Mouse (Mus musculus): ENCODE measurements around the gene Tent4b. TPM values are rescaled to one million over a fixed set of nuclear protein-coding genes. Genes with fewer than 3 reads are reported as not detected.

The Tent4b gene
- polyA plus RNA-seq, 1 experiment from 2014 or later, result 12.7 TPM

DNA sequence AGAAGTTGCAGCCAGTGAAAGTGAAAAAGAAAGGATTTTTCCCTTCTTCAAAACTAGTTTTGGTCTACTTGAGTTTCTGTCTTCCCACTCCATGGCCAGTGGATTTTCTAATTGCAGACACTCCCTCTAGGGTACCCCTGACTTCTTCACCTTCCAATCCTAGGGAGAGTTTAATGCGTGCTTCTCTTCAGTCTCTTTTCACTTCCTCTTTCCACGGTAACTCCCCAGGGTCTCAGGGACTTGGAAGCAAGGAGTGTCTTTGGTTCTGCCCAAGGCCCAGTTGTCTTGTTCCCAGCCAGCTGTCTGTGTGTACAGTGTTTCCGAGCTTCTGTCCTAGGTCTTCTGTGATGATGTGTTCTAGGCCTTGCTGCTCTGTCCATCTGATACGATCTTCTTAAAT is 42.9 kb downstream of the Tent4b start:
- H3K4me2 ChIP-seq (ENCODE audit: low read length), result no peak overlapping the region
- no peaks in the 10 kb centered on the region for H3K4me1 ChIP-seq (replicated peaks; ENCODE audit: control insufficient read depth, insufficient read depth, low read length)
- no peak overlapping the region for H3K9ac ChIP-seq (ENCODE audit: low read length)
- WGBS, result 83% methylated on average over 4 of the region's 4 CpGs
- ATAC-seq (replicated peaks; ENCODE audit: low FRiP score, low TSS enrichment, low read depth), result no peak
- H3K36me3 ChIP-seq (ENCODE audit: control insufficient read depth, insufficient read depth, low read length), result peaks cover 17% of the 10 kb centered on the region
- no peak overlapping the region for H3K27ac ChIP-seq (ENCODE audit: low read depth)
- DNase-seq (ENCODE audit: low spot score), result no peak
- H3K27me3 ChIP-seq (replicated peaks; ENCODE audit: control insufficient read depth, insufficient read depth, low read length), result no peaks in the 10 kb centered on the region
- H3K4me3 ChIP-seq (ENCODE audit: low read depth, low read length), result no peak overlapping the region
- H3K9me3 ChIP-seq (ENCODE audit: control insufficient read depth, low read length), result no peaks in the 10 kb centered on the region

DNA sequence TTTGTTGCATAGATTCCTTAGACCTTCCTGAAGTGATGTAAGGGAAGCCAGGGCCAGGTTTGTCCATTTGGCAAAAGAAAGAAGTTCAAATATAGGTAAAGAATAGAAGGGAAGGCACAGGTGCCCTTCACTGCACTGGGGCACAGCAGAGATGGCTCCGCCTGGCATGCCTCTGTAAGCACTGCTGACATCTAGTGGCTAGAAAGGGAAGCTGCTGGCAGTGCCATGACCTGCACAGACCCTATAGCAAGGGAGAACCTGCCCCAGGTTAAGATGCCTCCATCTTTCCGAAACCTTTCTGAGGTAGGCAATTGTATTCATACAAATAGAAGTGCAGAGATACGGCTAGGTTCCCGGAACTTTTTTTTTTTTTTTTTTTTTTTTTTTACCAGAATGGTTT is 45.3 kb downstream of the Tent4b start:
- Histone ChIP-seq H3K27me3 (replicated peaks; ENCODE audit: control insufficient read depth, insufficient read depth, low read length) (no peaks in the 10 kb centered on the region), H3K4me2 (ENCODE audit: low read length) (no peak overlapping the region), H3K9ac (ENCODE audit: low read length) (no peak overlapping the region), H3K4me3 (ENCODE audit: low read depth, low read length) (no peak overlapping the region), H3K27ac (ENCODE audit: low read depth) (no peak overlapping the region), H3K36me3 (ENCODE audit: control insufficient read depth, insufficient read depth, low read length) (peaks cover 33% of the 10 kb centered on the region), H3K4me1 (replicated peaks; ENCODE audit: control insufficient read depth, insufficient read depth, low read length) (no peaks in the 10 kb centered on the region), H3K9me3 (ENCODE audit: control insufficient read depth, low read length) (no peaks in the 10 kb centered on the region)
- 86% methylated on average over 4 of the region's 4 CpGs for WGBS
- ATAC-seq (replicated peaks; ENCODE audit: low FRiP score, low TSS enrichment, low read depth), result peak; percentile 79
- no peak for DNase-seq (ENCODE audit: low spot score)

- WGBS, result 81% methylated on average over 3 of the region's 3 CpGs
- H3K4me3 ChIP-seq (ENCODE audit: low read depth, low read length), result no peak overlapping the region
- H3K4me2 ChIP-seq (ENCODE audit: low read length), result no peak overlapping the region
- no peak overlapping the region for H3K9ac ChIP-seq (ENCODE audit: low read length)
- DNase-seq (ENCODE audit: low spot score) (no peak), ATAC-seq (replicated peaks; ENCODE audit: low FRiP score, low TSS enrichment, low read depth) (no peak)
- H3K9me3 ChIP-seq (ENCODE audit: control insufficient read depth, low read length), result no peaks in the 10 kb centered on the region
- no peaks in the 10 kb centered on the region for H3K27me3 ChIP-seq (replicated peaks; ENCODE audit: control insufficient read depth, insufficient read depth, low read length)
- H3K27ac ChIP-seq (ENCODE audit: low read depth), result no peak overlapping the region
- peaks cover 75% of the 10 kb centered on the region for H3K36me3 ChIP-seq (ENCODE audit: control insufficient read depth, insufficient read depth, low read length)
- no peaks in the 10 kb centered on the region for H3K4me1 ChIP-seq (replicated peaks; ENCODE audit: control insufficient read depth, insufficient read depth, low read length)
Observed at GRCm38 (mm10) chr8:88252791-88253190, 53.8 kb downstream of the Tent4b start.

DNA sequence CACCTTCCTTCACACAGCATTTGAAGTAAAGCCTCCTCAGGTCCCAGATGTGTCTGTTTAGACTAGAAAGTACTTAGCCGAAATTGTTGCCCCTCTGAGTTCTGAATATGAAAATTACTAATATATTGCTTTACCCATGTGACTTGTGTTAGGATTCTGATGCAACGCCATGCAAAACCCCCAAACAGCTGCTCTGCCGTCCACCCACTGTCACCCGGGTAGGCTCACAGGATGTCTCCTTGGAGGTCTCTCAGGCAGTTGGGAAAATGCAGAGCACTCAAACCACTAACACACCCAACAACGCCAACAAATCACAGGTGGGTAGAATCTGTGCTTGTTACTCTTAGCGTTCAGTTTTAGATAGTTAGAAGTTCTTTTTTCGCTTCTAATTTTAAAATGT is 55.9 kb downstream of the Tent4b start:
- Histone ChIP-seq H3K4me3 (ENCODE audit: low read depth, low read length) (no peak overlapping the region), H3K4me2 (ENCODE audit: low read length) (no peak overlapping the region), H3K27me3 (replicated peaks; ENCODE audit: control insufficient read depth, insufficient read depth, low read length) (no peaks in the 10 kb centered on the region), H3K36me3 (ENCODE audit: control insufficient read depth, insufficient read depth, low read length) (peaks cover 70% of the 10 kb centered on the region), H3K27ac (ENCODE audit: low read depth) (no peak overlapping the region), H3K9ac (ENCODE audit: low read length) (no peak overlapping the region), H3K9me3 (ENCODE audit: control insufficient read depth, low read length) (no peaks in the 10 kb centered on the region), H3K4me1 (replicated peaks; ENCODE audit: control insufficient read depth, insufficient read depth, low read length) (no peaks in the 10 kb centered on the region)
- ATAC-seq (replicated peaks; ENCODE audit: low FRiP score, low TSS enrichment, low read depth) (no peak), DNase-seq (ENCODE audit: low spot score) (no peak)
- WGBS, result 88% methylated on average over 7 of the region's 7 CpGs

DNA sequence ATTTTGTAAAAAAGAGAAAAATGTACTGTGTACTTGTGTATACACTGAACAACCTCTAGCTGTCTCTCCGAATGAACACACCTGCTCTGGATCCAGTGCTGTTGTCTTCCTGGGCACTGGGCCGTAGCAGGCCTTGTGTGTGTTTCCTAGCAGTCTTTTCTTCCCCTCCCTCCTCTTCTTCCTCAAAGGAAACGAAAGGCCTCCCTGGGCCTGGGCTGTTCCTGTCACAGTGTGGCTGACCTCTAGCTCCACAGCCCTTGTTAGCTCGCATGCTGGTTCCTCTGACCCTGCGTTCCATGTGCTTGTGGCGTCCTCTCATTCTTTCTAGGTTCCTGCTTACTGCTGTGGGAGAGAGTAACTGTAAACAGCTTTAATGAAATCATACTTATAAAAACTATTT is 59.0 kb downstream of the Tent4b start:
- Histone ChIP-seq H3K9ac (ENCODE audit: low read length) (no peak overlapping the region), H3K36me3 (ENCODE audit: control insufficient read depth, insufficient read depth, low read length) (peaks cover 49% of the 10 kb centered on the region), H3K27ac (ENCODE audit: low read depth) (no peak overlapping the region), H3K4me1 (replicated peaks; ENCODE audit: control insufficient read depth, insufficient read depth, low read length) (peaks cover 2% of the 10 kb centered on the region; the same call in 1 of the 2 replicates), H3K27me3 (replicated peaks; ENCODE audit: control insufficient read depth, insufficient read depth, low read length) (no peaks in the 10 kb centered on the region), H3K4me3 (ENCODE audit: low read depth, low read length) (no peak overlapping the region), H3K4me2 (ENCODE audit: low read length) (no peak overlapping the region), H3K9me3 (ENCODE audit: control insufficient read depth, low read length) (no peaks in the 10 kb centered on the region)
- DNase-seq (ENCODE audit: low spot score) (no peak), ATAC-seq (replicated peaks; ENCODE audit: low FRiP score, low TSS enrichment, low read depth) (no peak)
- 59% methylated on average over 6 of the region's 6 CpGs for WGBS

DNA sequence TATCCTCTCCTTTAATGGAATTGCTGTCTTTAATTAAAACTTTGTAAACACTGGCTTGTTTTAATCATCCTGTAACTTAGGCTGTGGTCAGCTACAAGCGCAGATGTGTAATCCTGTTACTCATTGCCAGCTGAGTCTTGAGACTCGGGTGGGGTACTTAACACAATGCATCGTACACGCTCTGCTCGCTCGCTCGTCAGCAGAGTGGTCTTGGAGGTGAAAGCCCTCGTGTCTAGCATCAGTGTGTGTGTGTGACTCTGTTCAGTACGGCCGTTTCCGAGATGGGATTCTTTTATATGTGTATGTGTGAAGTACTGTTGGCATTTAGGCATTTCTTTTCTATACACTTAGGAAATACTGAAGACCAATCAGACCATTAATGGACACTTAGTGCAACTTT is 59.5 kb downstream of the Tent4b start:
- DNase-seq (ENCODE audit: low spot score) (no peak), ATAC-seq (replicated peaks; ENCODE audit: low FRiP score, low TSS enrichment, low read depth) (no peak)

DNA sequence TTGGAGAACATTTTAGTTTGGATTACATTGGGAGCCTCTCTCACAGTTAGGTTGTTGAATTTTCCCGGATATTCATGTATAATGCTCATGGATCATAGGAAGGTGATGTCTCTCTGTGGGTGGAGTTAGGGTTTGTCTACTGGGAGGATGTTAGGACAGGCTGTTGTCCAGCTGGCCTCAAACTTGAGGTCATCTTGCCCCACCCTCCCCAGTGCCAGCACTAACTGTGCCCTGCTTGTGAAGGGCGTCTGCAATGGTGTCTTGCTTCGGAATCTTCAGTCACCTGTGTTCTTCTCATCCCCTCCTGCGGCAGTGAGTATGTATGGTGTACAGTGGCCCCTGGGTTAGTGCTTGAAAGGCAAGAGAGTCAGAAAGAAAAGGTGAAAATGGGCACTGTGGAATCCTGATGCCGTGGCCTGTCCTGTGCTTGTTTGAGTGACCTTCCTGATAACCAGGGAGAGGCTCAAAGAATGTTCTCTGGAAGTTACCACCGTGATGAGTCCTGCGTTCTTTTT is 61.5 kb downstream of the Tent4b start:
- Histone ChIP-seq H3K4me3 (ENCODE audit: low read depth, low read length) (no peak overlapping the region), H3K9me3 (ENCODE audit: control insufficient read depth, low read length) (no peaks in the 10 kb centered on the region), H3K9ac (ENCODE audit: low read length) (no peak overlapping the region), H3K27ac (ENCODE audit: low read depth) (no peak overlapping the region), H3K4me2 (ENCODE audit: low read length) (no peak overlapping the region), H3K27me3 (replicated peaks; ENCODE audit: control insufficient read depth, insufficient read depth, low read length) (no peaks in the 10 kb centered on the region), H3K4me1 (replicated peaks; ENCODE audit: control insufficient read depth, insufficient read depth, low read length) (peaks cover 10% of the 10 kb centered on the region), H3K36me3 (ENCODE audit: control insufficient read depth, insufficient read depth, low read length) (peaks cover 28% of the 10 kb centered on the region)
- DNase-seq (ENCODE audit: low spot score), result no peak
- 86% methylated on average over 7 of the region's 7 CpGs for WGBS
- no peak for ATAC-seq (replicated peaks; ENCODE audit: low FRiP score, low TSS enrichment, low read depth)

More for the DNA sequence above, 59.5 kb downstream of the Tent4b start:
- Histone ChIP-seq H3K36me3 (ENCODE audit: control insufficient read depth, insufficient read depth, low read length) (peaks cover 47% of the 10 kb centered on the region), H3K4me2 (ENCODE audit: low read length) (no peak overlapping the region), H3K4me1 (replicated peaks; ENCODE audit: control insufficient read depth, insufficient read depth, low read length) (peaks cover 7% of the 10 kb centered on the region), H3K4me3 (ENCODE audit: low read depth, low read length) (no peak overlapping the region), H3K9ac (ENCODE audit: low read length) (no peak overlapping the region), H3K27ac (ENCODE audit: low read depth) (no peak overlapping the region), H3K27me3 (replicated peaks; ENCODE audit: control insufficient read depth, insufficient read depth, low read length) (no peaks in the 10 kb centered on the region), H3K9me3 (ENCODE audit: control insufficient read depth, low read length) (no peaks in the 10 kb centered on the region)
- whole genome bisulfite sequencing, result 89% methylated on average over 11 of the region's 11 CpGs

DNA sequence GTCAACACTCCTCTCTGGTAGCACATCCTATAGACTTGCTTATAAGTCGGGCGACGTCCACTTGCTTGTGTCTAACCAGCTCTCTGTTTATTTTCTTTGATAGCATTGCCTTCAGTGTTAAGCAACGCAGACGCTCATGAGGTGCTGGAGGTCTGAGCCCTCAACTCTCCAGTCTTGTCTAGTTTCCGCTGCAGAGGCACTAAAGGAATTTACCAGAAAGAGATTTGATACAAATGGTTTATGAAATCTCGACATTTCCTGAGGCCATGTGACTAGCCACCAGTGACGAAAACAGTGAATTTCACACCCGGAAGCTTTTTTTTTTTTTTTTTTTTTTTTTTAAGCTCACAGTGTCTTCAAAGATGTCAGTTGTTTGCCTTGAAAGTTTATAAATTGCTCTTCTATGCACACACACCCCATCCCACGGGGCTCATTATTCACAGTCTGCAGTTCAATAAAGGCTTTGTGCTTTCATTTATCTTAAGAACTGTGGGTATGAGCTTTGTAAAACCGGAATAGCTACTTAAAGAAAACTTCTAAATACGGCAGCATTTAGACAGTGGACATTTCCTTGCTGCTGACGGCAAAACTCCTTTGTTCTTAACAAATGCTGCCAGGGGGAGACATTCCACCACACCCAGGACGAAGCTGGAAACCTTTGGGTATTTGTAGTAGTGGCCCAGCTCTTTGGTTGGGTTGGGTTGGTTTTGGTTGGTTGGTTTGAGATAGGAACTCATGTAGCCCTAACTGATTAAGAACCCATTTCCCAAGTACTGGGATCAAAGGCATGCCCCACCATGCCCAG is 64.0 kb downstream of the Tent4b start:
- Histone ChIP-seq H3K4me1 (replicated peaks; ENCODE audit: control insufficient read depth, insufficient read depth, low read length) (peaks cover 14% of the 10 kb centered on the region), H3K36me3 (ENCODE audit: control insufficient read depth, insufficient read depth, low read length) (peaks cover 8% of the 10 kb centered on the region; the same call in 1 of the 2 replicates), H3K27me3 (replicated peaks; ENCODE audit: control insufficient read depth, insufficient read depth, low read length) (no peaks in the 10 kb centered on the region), H3K4me2 (ENCODE audit: low read length) (peak overlapping the region; percentile 23), H3K9ac (ENCODE audit: low read length) (no peak overlapping the region), H3K27ac (ENCODE audit: low read depth) (peak overlapping the region; percentile 38; the same call in 1 of the 2 replicates), H3K9me3 (ENCODE audit: control insufficient read depth, low read length) (no peaks in the 10 kb centered on the region), H3K4me3 (ENCODE audit: low read depth, low read length) (no peak overlapping the region)
- 17% methylated on average over 14 of the region's 14 CpGs for WGBS
- ATAC-seq (replicated peaks; ENCODE audit: low FRiP score, low TSS enrichment, low read depth) (no peak), DNase-seq (ENCODE audit: low spot score) (no peak)

DNA sequence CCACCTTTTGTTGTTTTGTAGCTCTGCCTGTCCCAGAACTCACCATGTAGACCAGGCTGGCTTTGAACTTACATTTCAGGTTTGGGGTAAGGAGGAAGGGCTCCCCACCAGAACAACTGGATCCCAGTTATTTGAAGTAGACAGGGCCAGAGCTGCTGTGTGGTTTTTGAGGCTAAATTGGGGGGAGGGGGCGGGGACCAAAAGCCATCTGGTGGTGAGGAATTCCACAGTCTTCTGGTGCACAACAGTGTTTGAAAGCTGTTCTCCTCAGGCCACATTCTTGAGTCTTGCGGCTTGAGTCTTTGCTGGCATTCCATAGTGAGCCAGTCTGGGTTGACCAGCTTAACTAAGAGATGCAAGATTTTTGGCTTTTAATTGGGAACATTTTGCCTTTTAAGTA is 66.5 kb downstream of the Tent4b start:
- ATAC-seq (replicated peaks; ENCODE audit: low FRiP score, low TSS enrichment, low read depth) (no peak), DNase-seq (ENCODE audit: low spot score) (no peak)
- H3K36me3 ChIP-seq (ENCODE audit: control insufficient read depth, insufficient read depth, low read length), result no peaks in the 10 kb centered on the region
- H3K4me2 ChIP-seq (ENCODE audit: low read length), result no peak overlapping the region
- no peak overlapping the region for H3K9ac ChIP-seq (ENCODE audit: low read length)
- H3K27ac ChIP-seq (ENCODE audit: low read depth), result no peak overlapping the region
- 5% methylated on average over 2 of the region's 2 CpGs for WGBS
- H3K9me3 ChIP-seq (ENCODE audit: control insufficient read depth, low read length), result no peaks in the 10 kb centered on the region
- H3K4me1 ChIP-seq (replicated peaks; ENCODE audit: control insufficient read depth, insufficient read depth, low read length), result peaks cover 14% of the 10 kb centered on the region
- no peak overlapping the region for H3K4me3 ChIP-seq (ENCODE audit: low read depth, low read length)
- H3K27me3 ChIP-seq (replicated peaks; ENCODE audit: control insufficient read depth, insufficient read depth, low read length), result no peaks in the 10 kb centered on the region

Measured in intestine, embryonic 14.5 days (tissue).